Mouse (Mus musculus) spleen, postnatal 0 days (tissue): Measurements from ENCODE around the gene Krtap4-9. TPM values are rescaled to one million over a fixed set of nuclear protein-coding genes. Genes with fewer than 3 reads are reported as not detected.

Experiments used
- polyA plus RNA-seq: library from polyadenylated mRNA; unstranded; fragments of >200 nt; fragmentation: Nextera tagmentation; extraction: Ambion mirVana; gene quantifications from 2 replicates; pipeline ENCODE4 v1.2.1, GENCODE M21; 2015

The Krtap4-9 gene
- not detected in 2 replicates for polyA plus RNA-seq

GRCm38 (mm10) chr11:99784900-99785299 lies at the start of gene Krtap4-9:
TSS of gene Krtap4-9 (plus strand) at chr11:99785200.

GRCm38 (mm10) chr11:99772813-99773212 lies 12.2 kb upstream of the Krtap4-9 start, which contains the start of gene Gm11595:
TSS of gene Gm11595 (minus strand) at chr11:99772913.

GRCm38 (mm10) chr11:99780604-99781003 lies 4.4 kb upstream of the Krtap4-9 start, which contains the start of gene Krtap4-8:
TSS of gene Krtap4-8 (minus strand) at chr11:99780704.

GRCm38 (mm10) chr11:99793367-99793766 lies 8.4 kb downstream of the Krtap4-9 start, which contains the start of gene Gm11596:
TSS of gene Gm11596 (minus strand) at chr11:99793467.

GRCm38 (mm10) chr11:99798832-99799231 lies 13.8 kb downstream of the Krtap4-9 start, which contains the start of gene Gm11569:
TSS of gene Gm11569 (minus strand) at chr11:99798932.

GRCm38 (mm10) chr11:99804346-99804745 lies 19.3 kb downstream of the Krtap4-9 start, which contains the start of gene Gm11554:
TSS of gene Gm11554 (minus strand) at chr11:99804446.

GRCm38 (mm10) chr11:99809792-99810191 lies 24.8 kb downstream of the Krtap4-9 start, which contains the start of gene Krtap4-13:
TSS of gene Krtap4-13 (minus strand) at chr11:99809892.

GRCm38 (mm10) chr11:99815566-99815965 lies 30.6 kb downstream of the Krtap4-9 start, which contains the start of gene Gm11564:
TSS of gene Gm11564 (minus strand) at chr11:99815666.

Other genes starting within 250 kb of the Krtap4-9 start
- not detected in 2 replicates for gene Krt40, start 242.0 kb upstream of the Krtap4-9 start, polyA plus RNA-seq
- gene Krtap3-3, start 234.3 kb upstream of the Krtap4-9 start, polyA plus RNA-seq, result not detected in 2 replicates
- not detected in 2 replicates for gene Krtap3-2, start 228.3 kb upstream of the Krtap4-9 start, polyA plus RNA-seq
- not detected in 2 replicates for gene Gm11939, start 225.7 kb upstream of the Krtap4-9 start, polyA plus RNA-seq
- not detected in 2 replicates for gene Krtap3-1, start 218.6 kb upstream of the Krtap4-9 start, polyA plus RNA-seq
- not detected in 2 replicates for gene Krtap1-5, start 204.2 kb upstream of the Krtap4-9 start, polyA plus RNA-seq
- gene Krtap1-4, start 201.5 kb upstream of the Krtap4-9 start, polyA plus RNA-seq, result not detected in 2 replicates
- not detected in 2 replicates for gene Krtap1-3, start 193.9 kb upstream of the Krtap4-9 start, polyA plus RNA-seq
- not detected in 2 replicates for gene Krtap9-3, start 187.1 kb upstream of the Krtap4-9 start, polyA plus RNA-seq
- gene Gm11938, start 181.9 kb upstream of the Krtap4-9 start, polyA plus RNA-seq, result not detected in 2 replicates
- not detected in 2 replicates for gene Gm11937, start 175.0 kb upstream of the Krtap4-9 start, polyA plus RNA-seq
- not detected in 2 replicates for gene Krtap2-4, start 170.4 kb upstream of the Krtap4-9 start, polyA plus RNA-seq
- gene Gm11562, start 164.8 kb upstream of the Krtap4-9 start, polyA plus RNA-seq, result not detected in 2 replicates
- not detected in 2 replicates for gene Krtap4-1, start 157.0 kb upstream of the Krtap4-9 start, polyA plus RNA-seq
- gene Krtap4-2, start 150.1 kb upstream of the Krtap4-9 start, polyA plus RNA-seq, result not detected in 2 replicates
- gene Krtap4-7, start 141.1 kb upstream of the Krtap4-9 start, polyA plus RNA-seq, result not detected in 2 replicates
- not detected in 2 replicates for gene Gm11555, start 135.0 kb upstream of the Krtap4-9 start, polyA plus RNA-seq
- not detected in 2 replicates for gene Gm11563, start 126.2 kb upstream of the Krtap4-9 start, polyA plus RNA-seq
- not detected in 2 replicates for gene Krtap4-6, start 119.2 kb upstream of the Krtap4-9 start, polyA plus RNA-seq
- gene Gm14190, start 94.5 kb upstream of the Krtap4-9 start, polyA plus RNA-seq, result not detected in 2 replicates
- gene Gm14180, start 50.9 kb upstream of the Krtap4-9 start, polyA plus RNA-seq, result not detected in 2 replicates
- gene Gm11595, start 12.3 kb upstream of the Krtap4-9 start, polyA plus RNA-seq, result not detected in 2 replicates
- gene Krtap4-8, start 4.5 kb upstream of the Krtap4-9 start, polyA plus RNA-seq, result not detected in 2 replicates
- not detected in 2 replicates for gene Gm11596, start 8.3 kb downstream of the Krtap4-9 start, polyA plus RNA-seq
- gene Gm11569, start 13.7 kb downstream of the Krtap4-9 start, polyA plus RNA-seq, result not detected in 2 replicates
- not detected in 2 replicates for gene Gm11554, start 19.2 kb downstream of the Krtap4-9 start, polyA plus RNA-seq
- not detected in 2 replicates for gene Krtap4-13, start 24.7 kb downstream of the Krtap4-9 start, polyA plus RNA-seq
- gene Gm11564, start 30.5 kb downstream of the Krtap4-9 start, polyA plus RNA-seq, result not detected in 2 replicates
- not detected in 2 replicates for gene 2300003K06Rik, start 52.9 kb downstream of the Krtap4-9 start, polyA plus RNA-seq
- gene Krtap4-16, start 66.4 kb downstream of the Krtap4-9 start, polyA plus RNA-seq, result not detected in 2 replicates
- not detected in 2 replicates for gene Gm11568, start 72.7 kb downstream of the Krtap4-9 start, polyA plus RNA-seq
- not detected in 2 replicates for gene Gm11559, start 79.3 kb downstream of the Krtap4-9 start, polyA plus RNA-seq
- gene Krtap9-1, start 88.2 kb downstream of the Krtap4-9 start, polyA plus RNA-seq, result not detected in 2 replicates
- not detected in 2 replicates for gene Gm11567, start 94.0 kb downstream of the Krtap4-9 start, polyA plus RNA-seq
- not detected in 2 replicates for gene Krtap31-1, start 122.7 kb downstream of the Krtap4-9 start, polyA plus RNA-seq
- not detected in 2 replicates for gene Gm11565, start 129.6 kb downstream of the Krtap4-9 start, polyA plus RNA-seq
- not detected in 2 replicates for gene Krtap31-2, start 151.1 kb downstream of the Krtap4-9 start, polyA plus RNA-seq
- gene Krtap9-5, start 163.3 kb downstream of the Krtap4-9 start, polyA plus RNA-seq, result not detected in 2 replicates
- gene Krtap29-1, start 193.9 kb downstream of the Krtap4-9 start, polyA plus RNA-seq, result not detected in 2 replicates
- gene Krtap16-1, start 201.4 kb downstream of the Krtap4-9 start, polyA plus RNA-seq, result not detected in 2 replicates
- not detected in 2 replicates for gene Krtap17-1, start 208.8 kb downstream of the Krtap4-9 start, polyA plus RNA-seq
- gene Krt33a, start 231.0 kb downstream of the Krtap4-9 start, polyA plus RNA-seq, result not detected in 2 replicates
- gene Krt33b, start 244.7 kb downstream of the Krtap4-9 start, polyA plus RNA-seq, result not detected in 2 replicates